Mouse (Mus musculus): ENCODE results near the gene Kynu. TPM values are rescaled to one million over a fixed set of nuclear protein-coding genes. Genes with fewer than 3 reads are reported as not detected.

The Kynu gene
- total RNA-seq, 1 experiment from 2014 or later: 7.4 TPM

Other genes with a start within 250 kb of the Kynu start
- 182 to 204 TPM (median 191 TPM) in 3 replicates for gene Arhgap15, start 193.5 kb downstream of the Kynu start, total RNA-seq (2017)

All from monocyte, adult 5-6 weeks (primary cell).